Mouse (Mus musculus): ENCODE results near the gene Ak8.

Gene Ak8

DNA sequence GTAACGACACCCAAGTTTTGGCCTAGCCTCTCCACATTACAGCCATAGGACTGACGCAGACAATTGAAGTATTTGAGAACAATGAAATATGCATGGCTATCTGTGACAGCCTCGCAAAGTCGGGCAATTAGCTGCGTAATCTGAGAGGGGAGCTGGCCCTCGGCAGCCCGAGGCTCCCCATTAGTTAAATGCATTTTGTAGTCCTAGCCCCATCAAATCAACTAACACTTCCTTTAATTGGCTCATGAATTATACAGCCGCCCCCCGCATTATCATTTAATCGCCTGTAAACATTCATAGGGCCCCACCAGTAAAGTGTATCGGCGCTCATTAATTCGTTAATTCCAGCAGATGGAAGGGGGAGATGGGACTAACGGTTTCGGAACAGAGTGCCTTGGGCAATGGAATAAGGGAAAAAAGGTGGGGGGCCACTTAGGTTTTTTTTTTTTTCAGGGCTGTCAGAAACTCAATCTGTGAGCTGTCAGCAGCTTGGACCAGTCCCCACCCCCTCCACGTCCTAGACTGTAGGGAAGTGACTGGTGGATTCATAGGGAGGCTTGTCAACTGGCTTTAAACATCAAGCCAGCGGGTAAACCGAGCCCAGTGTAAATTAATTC, 97.6 kb downstream of the Ak8 start:
- DNase-seq: no peak

DNA sequence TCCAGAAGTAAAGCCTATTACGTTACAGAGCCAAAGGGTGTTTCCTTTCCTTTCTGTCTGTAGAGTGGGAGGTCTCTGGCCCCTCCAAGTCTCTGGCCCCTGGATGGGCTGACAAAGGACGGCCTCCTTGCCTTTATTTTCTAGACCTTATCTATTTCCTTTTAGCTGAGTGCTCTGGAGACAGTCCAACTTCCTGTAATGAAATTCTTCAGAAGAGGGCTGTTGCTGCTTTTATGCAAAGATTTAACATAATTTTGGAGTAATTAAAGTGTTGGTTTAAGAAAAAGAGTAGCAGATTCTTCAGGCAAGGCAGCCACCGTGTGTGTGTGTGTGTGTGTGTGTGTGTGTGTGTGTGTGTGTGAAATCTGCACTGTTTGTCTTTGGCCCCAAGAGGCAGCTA, 98.4 kb downstream of the Ak8 start:
- DNase-seq: no peak

GRCm38 (mm10) chr2:28799575-28799974, 99.6 kb downstream of the Ak8 start:
- DNase-seq: no peak

DNA sequence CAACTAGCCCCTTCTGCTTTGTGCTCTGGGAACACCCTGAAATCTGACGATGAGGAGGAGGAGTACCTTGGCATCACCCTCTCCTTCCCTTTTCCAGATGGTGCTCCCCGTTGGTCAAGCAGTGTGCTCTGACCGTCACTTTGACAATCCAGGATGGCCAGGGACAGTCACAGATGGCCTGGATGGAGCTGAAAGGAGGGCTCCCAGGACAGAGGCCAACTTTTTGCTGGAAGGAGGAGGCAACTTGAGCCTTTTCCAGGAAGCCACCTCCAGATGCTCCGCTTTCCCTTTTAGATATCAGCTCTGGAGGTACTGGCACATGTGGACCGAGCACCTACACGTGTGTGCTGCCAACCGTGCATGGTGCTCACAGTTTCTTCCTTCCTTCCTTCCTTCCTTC, 103.4 kb downstream of the Ak8 start:
- no peak for DNase-seq

DNA sequence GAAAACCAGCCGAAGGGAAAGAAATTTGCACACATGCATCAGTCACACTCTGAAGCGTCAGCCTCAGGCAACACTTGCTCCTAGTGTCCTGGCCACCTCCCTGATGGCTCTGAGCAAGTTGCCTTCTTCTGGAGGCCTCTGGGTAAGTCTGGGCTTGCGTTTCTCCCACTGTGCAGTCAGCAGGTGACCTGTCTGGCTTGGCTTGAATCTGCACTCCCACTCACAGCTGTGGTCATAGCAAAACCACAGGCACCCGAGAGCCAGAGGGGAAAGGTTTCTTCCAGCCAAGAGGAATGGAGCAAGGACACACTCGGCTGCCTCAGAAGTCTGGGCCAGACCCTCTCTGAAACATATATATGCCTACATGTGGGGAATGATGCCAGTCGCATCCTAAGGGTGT, 108.9 kb downstream of the Ak8 start:
- DNase-seq: no peak

- DNase-seq: no peak
These were observed 110.5 kb downstream of the Ak8 start for GRCm38 (mm10) chr2:28810260-28811013.

- DNase-seq: no peak
These were observed 118.9 kb downstream of the Ak8 start for GRCm38 (mm10) chr2:28818866-28819265.

DNA sequence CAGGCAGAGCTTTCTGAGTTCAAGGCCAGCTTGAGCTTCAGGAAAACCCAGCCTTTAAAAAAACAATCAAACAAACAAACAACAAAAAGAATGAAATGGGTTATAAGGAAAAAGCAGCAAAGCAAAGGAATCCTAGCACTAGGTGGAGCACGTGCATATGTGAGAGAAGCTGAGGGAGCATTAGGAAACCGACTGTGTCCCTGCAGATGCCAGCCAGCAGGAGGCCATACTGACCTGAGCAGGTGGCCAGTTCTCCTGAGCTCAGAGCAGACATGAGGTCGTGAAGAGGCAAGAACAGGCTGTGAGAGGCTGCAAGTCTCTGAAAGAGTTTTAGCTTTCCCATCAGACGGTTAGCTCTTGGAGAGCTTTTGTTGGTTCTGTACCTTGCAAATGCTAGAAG, 129.3 kb downstream of the Ak8 start:
- DNase-seq: no peak

- DNase-seq: no peak
These were observed 136.4 kb downstream of the Ak8 start for GRCm38 (mm10) chr2:28836181-28836940.

DNA sequence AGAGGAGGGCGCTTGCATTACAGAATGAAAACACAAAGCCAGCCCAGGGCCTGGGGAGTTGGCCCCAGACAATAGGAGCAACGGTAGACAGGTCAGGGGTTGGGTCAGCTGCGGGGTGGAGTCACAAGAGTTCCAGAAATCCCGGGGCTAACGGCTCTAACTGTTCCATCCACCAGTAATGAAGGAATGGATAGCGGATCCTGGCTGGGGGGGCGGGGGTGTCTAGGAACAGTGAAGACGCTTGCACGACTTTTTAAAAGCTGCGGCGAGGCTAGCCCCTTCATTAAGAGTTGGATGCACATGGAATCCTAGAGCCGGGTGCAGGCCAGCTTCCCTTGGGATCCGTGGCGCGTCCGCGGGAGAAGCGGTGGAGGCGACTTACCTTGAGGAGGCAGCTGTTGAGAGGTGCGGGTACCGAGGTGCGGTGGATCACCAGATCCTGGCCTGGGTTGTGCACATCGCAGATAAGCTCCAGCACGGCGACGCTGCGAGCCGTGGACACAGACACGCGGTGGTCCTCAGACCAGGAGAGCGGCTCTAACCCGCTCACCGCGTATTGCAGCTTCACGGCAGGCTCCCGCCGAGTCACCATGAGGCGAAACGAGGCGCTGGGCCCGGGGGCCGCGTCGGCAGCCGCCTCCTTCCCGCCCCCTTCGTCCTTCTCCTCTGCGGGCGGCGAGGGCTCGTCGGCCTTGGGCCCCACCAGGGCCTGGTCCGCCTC, 139.7 kb downstream of the Ak8 start:
- no peak for DNase-seq

- peak; percentile 93 to 95 for DNase-seq
These were observed 140.4 kb downstream of the Ak8 start, which contains the start of the genes Gtf3c4 and Ddx31 for GRCm38 (mm10) chr2:28840222-28840951. TSS of gene Gtf3c4 (minus strand) at chr2:28840360. TSS of gene Ddx31 (plus strand) at chr2:28840406.

GRCm38 (mm10) chr2:28842042-28842441, 142.1 kb downstream of the Ak8 start:
- DNase-seq: no peak

GRCm38 (mm10) chr2:28848879-28849278, 148.9 kb downstream of the Ak8 start:
- no peak for DNase-seq

GRCm38 (mm10) chr2:28852594-28852993, 152.6 kb downstream of the Ak8 start:
- no peak for DNase-seq

DNA sequence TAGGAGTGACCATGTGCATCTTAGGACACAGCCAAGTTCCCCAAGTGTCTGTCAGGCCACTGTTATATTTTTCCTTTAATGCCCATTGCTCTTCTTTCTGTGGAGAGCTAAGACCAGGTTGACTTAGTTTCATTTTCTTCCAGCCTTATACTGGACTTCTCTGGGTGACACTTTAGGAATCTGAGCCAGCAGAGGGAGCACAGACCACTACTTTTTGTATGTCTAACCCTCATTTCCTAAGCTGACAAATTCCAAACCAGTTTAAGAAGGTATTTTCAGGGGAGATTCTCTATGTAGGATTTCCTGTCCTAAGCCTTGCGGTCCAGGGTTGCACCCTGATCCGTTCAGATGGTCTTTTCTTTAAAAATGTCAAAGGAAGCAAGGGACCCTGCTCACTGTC, 155.8 kb downstream of the Ak8 start:
- no peak for DNase-seq

GRCm38 (mm10) chr2:28859303-28859702, 159.3 kb downstream of the Ak8 start:
- DNase-seq: no peak

DNA sequence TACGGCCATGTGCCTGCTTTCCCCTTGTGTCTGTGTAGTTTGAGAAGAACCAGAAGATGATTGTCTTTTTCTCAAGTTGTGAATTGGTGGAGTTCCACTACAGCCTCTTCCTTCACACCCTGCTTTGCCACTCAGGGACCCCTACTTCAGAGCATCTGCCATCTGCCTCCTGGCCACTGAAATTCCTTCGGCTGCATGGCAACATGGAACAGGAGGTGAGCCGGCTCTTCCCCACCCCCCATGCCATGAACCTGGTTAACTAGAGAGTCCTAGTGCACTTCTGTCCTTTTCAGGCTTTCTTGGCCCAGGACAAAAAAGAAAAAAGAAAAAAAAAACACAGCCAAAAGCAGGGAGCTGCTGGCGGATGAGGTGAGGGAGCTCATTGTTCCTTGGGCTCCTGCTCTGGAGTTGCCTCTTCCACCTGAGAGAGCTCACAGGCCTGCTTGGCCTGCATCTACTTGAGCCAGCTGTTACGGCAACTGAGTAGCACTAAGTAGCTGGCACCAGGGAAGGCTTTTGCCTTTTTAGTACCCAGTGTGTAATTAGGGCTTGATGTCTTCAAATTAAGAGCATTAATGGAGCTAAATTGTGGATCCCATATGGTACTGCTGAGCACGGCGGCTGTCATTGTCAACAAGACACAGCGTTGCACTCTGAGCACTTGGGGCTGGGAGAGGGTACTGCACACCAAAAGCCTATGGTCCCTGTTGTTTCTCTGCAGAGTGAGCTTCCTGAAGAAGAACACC, 160.9 kb downstream of the Ak8 start:
- no peak for DNase-seq
